Mouse (Mus musculus) cerebral cortex, adult 2 months (tissue): ENCODE measurements around the gene Fbxo36.

ENCODE experiments used
- WGBS: fragments of 180-500 bp; shearing (Covaris S2); methylation state at CpG from one replicate; pipeline ENCODE4 v1.1.7; 2018; 5-methylcytosine and 5-hydroxymethylcytosine counted together

Gene Fbxo36

GRCm38 (mm10) chr1:84839309-84840017, at the start of gene Fbxo36:
Gene Fbxo36, plus strand, starts transcription at chr1:84839841.
- WGBS: under 1% methylated on average over 52 of the region's 54 CpGs

GRCm38 (mm10) chr1:84791393-84791792, 48.2 kb upstream of the Fbxo36 start:
- WGBS: 89% methylated on average over 2 of the region's 2 CpGs

GRCm38 (mm10) chr1:84795335-84795734, 44.3 kb upstream of the Fbxo36 start:
- WGBS: 92% methylated on average over 7 of the region's 7 CpGs

- WGBS: 61% methylated on average over 1 of the region's 1 CpGs
These were observed 35.9 kb upstream of the Fbxo36 start for GRCm38 (mm10) chr1:84803788-84804187.

GRCm38 (mm10) chr1:84817596-84817995, 22.0 kb upstream of the Fbxo36 start:
- WGBS: 65% methylated on average over 1 of the region's 1 CpGs

GRCm38 (mm10) chr1:84825091-84825490, 14.6 kb upstream of the Fbxo36 start:
- 62% methylated on average over 2 of the region's 2 CpGs for WGBS

GRCm38 (mm10) chr1:84837523-84838145, 2.0 kb upstream of the Fbxo36 start:
- WGBS: 2% methylated on average over 20 of the region's 20 CpGs

- 0% methylated on average over 22 of the region's 22 CpGs for WGBS
These were observed 1.5 kb upstream of the Fbxo36 start for GRCm38 (mm10) chr1:84838156-84838555.

- WGBS: under 1% methylated on average over 42 of the region's 44 CpGs
These were observed 955 bp upstream of the Fbxo36 start for GRCm38 (mm10) chr1:84838621-84839151.

- under 1% methylated on average over 39 of the region's 39 CpGs for WGBS
These were observed 500 bp downstream of the Fbxo36 start, which contains the start of gene Trip12 for GRCm38 (mm10) chr1:84840018-84840664. Gene Trip12, minus strand, starts transcription at chr1:84840516.

- WGBS: 58% methylated on average over 3 of the region's 3 CpGs
These were observed 1.4 kb downstream of the Fbxo36 start for GRCm38 (mm10) chr1:84841061-84841460.

GRCm38 (mm10) chr1:84843366-84843765, 3.7 kb downstream of the Fbxo36 start:
- WGBS: 96% methylated on average over 2 of the region's 2 CpGs

- WGBS: 95% methylated on average over 7 of the region's 7 CpGs
These were observed 8.1 kb downstream of the Fbxo36 start for GRCm38 (mm10) chr1:84847698-84848097.

GRCm38 (mm10) chr1:84848335-84848734, 8.7 kb downstream of the Fbxo36 start:
- 95% methylated on average over 3 of the region's 3 CpGs for WGBS

GRCm38 (mm10) chr1:84848801-84849455, 9.3 kb downstream of the Fbxo36 start:
- 97% methylated on average over 6 of the region's 6 CpGs for WGBS

- 91% methylated on average over 7 of the region's 7 CpGs for WGBS
These were observed 10.2 kb downstream of the Fbxo36 start for GRCm38 (mm10) chr1:84849804-84850203.

- 67% methylated on average over 7 of the region's 7 CpGs for WGBS
These were observed 10.8 kb downstream of the Fbxo36 start for GRCm38 (mm10) chr1:84850471-84850870.

- 66% methylated on average over 9 of the region's 9 CpGs for WGBS
These were observed 12.0 kb downstream of the Fbxo36 start for GRCm38 (mm10) chr1:84851512-84852235.

GRCm38 (mm10) chr1:84853721-84854120, 14.1 kb downstream of the Fbxo36 start:
- 85% methylated on average over 1 of the region's 1 CpGs for WGBS

GRCm38 (mm10) chr1:84854966-84855365, 15.3 kb downstream of the Fbxo36 start:
- 76% methylated on average over 2 of the region's 2 CpGs for WGBS

GRCm38 (mm10) chr1:84855756-84856155, 16.1 kb downstream of the Fbxo36 start:
- WGBS: 41% methylated on average over 2 of the region's 2 CpGs
